15 mouse cellular contexts compared by ENCODE assay signal in the genomic region with DNA sequence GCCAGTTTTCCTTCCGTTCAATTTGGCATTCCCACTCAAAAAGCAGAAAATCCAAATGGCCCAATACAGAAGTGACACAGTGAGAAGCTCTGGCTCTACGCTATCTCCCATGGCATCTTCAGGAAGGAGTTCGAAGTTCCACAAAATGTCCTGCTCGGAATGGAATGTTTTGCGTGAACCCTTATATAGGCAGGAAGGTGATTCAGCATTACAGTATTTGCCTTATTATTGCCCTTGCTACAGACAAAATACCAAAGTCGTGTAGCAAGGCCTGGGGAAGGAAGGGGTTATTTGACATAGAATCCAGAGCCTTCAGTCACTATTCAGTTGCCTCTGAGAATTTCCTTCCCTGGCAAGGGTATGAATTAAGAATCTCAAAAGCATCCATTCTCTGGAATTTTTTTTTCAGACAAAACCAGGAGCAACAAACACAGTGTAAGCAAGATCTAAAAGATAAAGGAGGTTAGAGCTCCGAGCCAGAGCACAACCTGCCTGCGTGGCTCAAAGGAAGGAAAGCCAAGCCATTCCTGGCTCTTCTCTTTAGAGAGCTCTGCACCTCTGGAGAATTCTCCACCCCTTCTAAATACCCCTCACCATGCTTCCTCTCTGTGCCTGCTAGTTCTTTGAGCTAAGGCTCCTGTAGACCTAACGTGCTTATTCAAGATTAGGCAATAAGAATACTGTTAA.
"Had no signal": no experiment of that assay in that cellular context is flagged by ENCODE, and none has a peak within 500 bp of the region (broad histone marks: within the 10 kb centered on the region; RNA-seq: fewer than 3 reads in every experiment).

No protein-coding gene starts in this region.

- H3K27ac ChIP-seq: limb, embryonic 12.5 days; liver, embryonic 15.5 days; midbrain, embryonic 13.5 days; stomach, embryonic 15.5 days had no signal

- H3K4me3 ChIP-seq: limb, embryonic 12.5 days; liver, embryonic 15.5 days; midbrain, embryonic 13.5 days; stomach, embryonic 15.5 days had no signal

- H3K4me1 ChIP-seq: limb, embryonic 12.5 days; midbrain, embryonic 13.5 days; stomach, embryonic 15.5 days had no signal

- DNase-seq: kidney, postnatal 36 days; layer of hippocampus, adult 9-11 months; layer of hippocampus, postnatal 36 days; liver; lung, adult 2 months; lung, postnatal 36 days; retina, postnatal 1 day; right cerebral cortex, postnatal 4 days; spleen, adult 18-20 months; thymus, adult 2 months; thymus, postnatal 25 days had no signal

- H3K27me3 ChIP-seq: limb, embryonic 12.5 days; liver, embryonic 15.5 days; midbrain, embryonic 13.5 days; stomach, embryonic 15.5 days had no signal

- H3K36me3 ChIP-seq: liver, embryonic 15.5 days; midbrain, embryonic 13.5 days had no signal
